Mouse (Mus musculus) bone marrow, adult 2 months (tissue): ENCODE data around the gene Arfgap2.

ENCODE experiments used
- CTCF ChIP-seq: fragments of 200-500 bp; IDR thresholded peaks from 2 replicates; pipeline ENCODE4 v1.5.1; 2011; ENCODE audit warnings: low read length, control low read depth; ENCODE audit not compliant: control insufficient read depth, insufficient read depth
- POLR2A ChIP-seq: fragments of 200-500 bp; IDR thresholded peaks from 2 replicates; pipeline ENCODE4 v1.6.1; 2011; ENCODE audit warnings: low read depth, mild to moderate bottlenecking, control low read depth, low read length, borderline replicate concordance; ENCODE audit not compliant: control insufficient read depth

- no peak for TF ChIP-seq POLR2A
- no peak for TF ChIP-seq CTCF
Observed at GRCm38 (mm10) chr2:91305926-91306325, 41.2 kb downstream of the Arfgap2 start.
